Mouse (Mus musculus) heart, postnatal 0 days (tissue): ENCODE data around the gene Ppp1r27.

ENCODE experiments used
- CTCF ChIP-seq: IDR thresholded peaks from 2 replicates; pipeline ENCODE4 v1.5.1; 2016; ENCODE audit warnings: antibody characterized with exemption, control low read depth, low read depth
- EP300 ChIP-seq: IDR thresholded peaks from 2 replicates; pipeline ENCODE4 v1.6.1; 2016; ENCODE audit warnings: antibody characterized with exemption, low read depth

DNA sequence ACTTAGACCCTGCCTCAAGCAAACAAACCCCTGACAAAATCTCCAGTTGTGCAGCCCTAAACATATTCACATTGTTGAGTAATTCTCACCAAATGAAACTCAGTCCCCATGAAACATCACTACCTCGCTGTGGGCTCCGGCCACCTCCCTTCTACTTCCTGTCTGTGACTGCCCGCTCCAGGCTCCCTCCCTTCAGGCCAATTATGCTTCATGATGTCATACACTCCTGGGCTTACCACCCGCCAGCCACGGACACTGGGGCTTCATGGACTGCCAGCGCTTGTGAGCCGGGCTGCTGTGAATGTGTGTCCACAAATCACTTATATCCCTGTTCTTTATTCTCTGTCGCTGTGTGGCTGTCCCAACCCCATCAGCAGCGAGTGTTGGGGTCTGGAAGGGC lies 31.2 kb downstream of the Ppp1r27 start:
- TF ChIP-seq CTCF (no peak), EP300 (no peak)
